Mouse (Mus musculus): ENCODE measurements around the gene C1qtnf7. TPM values are rescaled to one million over a fixed set of nuclear protein-coding genes. Genes with fewer than 3 reads are reported as not detected.

Gene C1qtnf7
- polyA plus RNA-seq, 1 experiment: 2.7 TPM

DNA sequence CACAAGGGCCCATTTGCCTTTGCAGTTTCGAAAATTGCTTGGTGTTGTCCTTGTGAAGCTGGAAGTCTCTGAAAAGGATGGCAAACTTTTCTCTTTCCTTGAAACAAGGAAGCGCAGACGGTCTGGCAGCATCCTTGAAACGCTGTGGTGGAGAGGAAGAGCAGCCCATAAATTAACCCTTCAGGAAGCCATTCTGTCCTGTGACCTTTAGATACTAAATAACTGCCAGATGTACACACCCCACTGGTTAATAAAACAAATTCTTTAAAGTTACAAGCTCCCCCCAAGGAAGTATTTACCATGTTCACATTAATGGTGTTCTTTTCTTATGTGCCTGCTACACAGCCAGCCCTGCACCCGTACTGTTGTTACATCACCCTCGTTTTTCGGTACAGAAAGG, 6.0 kb downstream of the C1qtnf7 start:
- no peaks in the 10 kb centered on the region for H3K4me1 ChIP-seq (ENCODE audit: control insufficient read depth, insufficient read depth, insufficient read length, low read length)
- no peak overlapping the region for H3K4me3 ChIP-seq (ENCODE audit: insufficient read depth, low read depth, low read length)
- no peak overlapping the region for H3K27ac ChIP-seq (replicated peaks; ENCODE audit: low read depth, low read length)

DNA sequence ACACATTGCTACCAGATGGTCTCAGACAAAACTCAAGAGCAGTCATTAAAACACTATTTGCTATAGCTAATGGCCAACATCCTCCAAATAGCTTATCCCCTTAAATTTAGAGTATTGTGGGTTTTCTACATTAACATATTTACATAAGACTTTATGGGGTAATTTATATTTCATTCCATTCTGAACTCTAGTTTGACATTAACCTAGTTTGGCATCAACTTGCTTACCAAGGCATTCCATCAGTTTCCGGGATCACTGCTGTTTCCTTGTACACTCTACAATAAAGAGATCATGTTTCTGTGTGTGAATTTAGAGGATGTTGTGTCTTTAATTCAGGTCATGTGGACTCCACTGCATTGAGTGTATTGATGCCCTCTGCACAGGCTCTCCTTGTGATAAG, 7.5 kb downstream of the C1qtnf7 start:
- no peak overlapping the region for H3K27ac ChIP-seq (replicated peaks; ENCODE audit: low read depth, low read length)
- no peaks in the 10 kb centered on the region for H3K4me1 ChIP-seq (ENCODE audit: control insufficient read depth, insufficient read depth, insufficient read length, low read length)
- H3K4me3 ChIP-seq (ENCODE audit: insufficient read depth, low read depth, low read length): no peak overlapping the region

DNA sequence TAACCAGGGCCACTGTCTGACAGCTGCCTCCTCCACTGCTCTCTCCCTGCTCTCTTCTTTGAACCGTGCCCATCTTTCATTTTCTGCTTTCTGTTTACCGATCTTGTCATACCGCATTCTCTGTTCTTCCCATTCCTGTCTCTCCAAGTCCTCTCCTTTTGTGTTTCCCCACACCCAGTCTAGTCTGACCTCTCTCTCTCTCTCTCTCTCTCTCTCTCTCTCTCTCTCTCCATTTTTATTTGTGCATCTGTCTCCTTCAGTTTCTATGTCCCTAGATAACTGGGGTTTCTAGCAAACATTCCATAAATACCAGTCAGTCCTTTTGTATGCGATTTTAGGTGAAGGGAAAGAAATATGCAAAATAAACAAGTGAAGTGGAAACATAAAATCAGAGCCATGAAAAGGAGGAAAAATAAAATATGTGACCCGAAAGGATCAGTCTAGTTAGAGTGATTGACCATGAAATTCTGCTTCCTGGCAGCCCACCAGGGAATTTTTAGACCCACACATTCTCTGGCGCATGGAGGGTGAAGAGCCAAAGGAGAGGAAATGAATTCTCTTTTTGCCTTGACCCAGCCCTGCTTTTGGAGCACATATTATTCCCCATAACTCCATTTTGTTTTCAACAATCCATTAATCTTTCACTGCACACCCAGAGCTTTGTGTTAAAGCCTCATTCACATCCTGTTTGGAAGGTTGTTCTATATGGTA, 11.7 kb downstream of the C1qtnf7 start:
- Histone ChIP-seq H3K4me3 (ENCODE audit: insufficient read depth, low read depth, low read length) (no peak overlapping the region), H3K4me1 (ENCODE audit: control insufficient read depth, insufficient read depth, insufficient read length, low read length) (no peaks in the 10 kb centered on the region), H3K27ac (replicated peaks; ENCODE audit: low read depth, low read length) (no peak overlapping the region)

DNA sequence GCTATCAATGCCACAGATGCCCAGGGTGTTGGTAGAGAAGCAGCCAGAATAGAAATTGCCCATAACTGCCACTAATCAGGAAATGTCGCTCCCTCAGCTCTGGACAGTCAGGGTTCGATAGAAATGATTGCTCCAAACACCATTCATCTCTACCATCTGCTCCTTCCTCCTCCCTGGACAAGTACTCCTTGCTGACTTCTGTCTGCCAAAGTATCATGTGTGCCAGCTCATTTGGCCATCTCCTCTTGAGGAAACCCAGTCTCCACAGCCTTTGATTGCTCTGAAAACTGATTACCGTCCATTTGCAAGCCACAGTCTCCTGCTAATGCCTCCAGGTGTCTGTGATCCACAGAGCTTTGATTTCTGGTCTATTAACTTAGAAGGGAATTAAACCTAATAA, 14.8 kb downstream of the C1qtnf7 start:
- Histone ChIP-seq H3K4me1 (ENCODE audit: control insufficient read depth, insufficient read depth, insufficient read length, low read length) (no peaks in the 10 kb centered on the region), H3K27ac (replicated peaks; ENCODE audit: low read depth, low read length) (no peak overlapping the region), H3K4me3 (ENCODE audit: insufficient read depth, low read depth, low read length) (no peak overlapping the region)

DNA sequence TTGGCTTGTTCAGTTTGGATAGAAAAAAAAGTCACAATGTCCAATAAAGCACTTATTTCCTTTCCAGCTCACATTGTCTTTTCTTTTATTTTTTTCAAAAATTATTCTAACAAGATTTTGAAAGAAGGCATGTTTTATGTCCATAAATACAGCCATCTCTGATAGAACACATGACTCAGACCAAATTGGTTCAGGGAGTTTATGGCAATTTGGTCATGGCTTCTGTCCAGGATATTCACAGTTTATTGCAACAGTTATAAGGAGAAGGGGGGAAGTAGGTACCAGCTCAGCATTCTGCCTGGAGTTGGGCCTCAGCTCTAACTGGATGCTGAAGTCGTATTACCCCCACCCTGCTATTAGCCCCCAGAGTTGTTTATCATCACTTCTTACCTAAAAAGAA, 15.5 kb downstream of the C1qtnf7 start:
- H3K27ac ChIP-seq (replicated peaks; ENCODE audit: low read depth, low read length): no peak overlapping the region
- H3K4me1 ChIP-seq (ENCODE audit: control insufficient read depth, insufficient read depth, insufficient read length, low read length): no peaks in the 10 kb centered on the region
- no peak overlapping the region for H3K4me3 ChIP-seq (ENCODE audit: insufficient read depth, low read depth, low read length)

DNA sequence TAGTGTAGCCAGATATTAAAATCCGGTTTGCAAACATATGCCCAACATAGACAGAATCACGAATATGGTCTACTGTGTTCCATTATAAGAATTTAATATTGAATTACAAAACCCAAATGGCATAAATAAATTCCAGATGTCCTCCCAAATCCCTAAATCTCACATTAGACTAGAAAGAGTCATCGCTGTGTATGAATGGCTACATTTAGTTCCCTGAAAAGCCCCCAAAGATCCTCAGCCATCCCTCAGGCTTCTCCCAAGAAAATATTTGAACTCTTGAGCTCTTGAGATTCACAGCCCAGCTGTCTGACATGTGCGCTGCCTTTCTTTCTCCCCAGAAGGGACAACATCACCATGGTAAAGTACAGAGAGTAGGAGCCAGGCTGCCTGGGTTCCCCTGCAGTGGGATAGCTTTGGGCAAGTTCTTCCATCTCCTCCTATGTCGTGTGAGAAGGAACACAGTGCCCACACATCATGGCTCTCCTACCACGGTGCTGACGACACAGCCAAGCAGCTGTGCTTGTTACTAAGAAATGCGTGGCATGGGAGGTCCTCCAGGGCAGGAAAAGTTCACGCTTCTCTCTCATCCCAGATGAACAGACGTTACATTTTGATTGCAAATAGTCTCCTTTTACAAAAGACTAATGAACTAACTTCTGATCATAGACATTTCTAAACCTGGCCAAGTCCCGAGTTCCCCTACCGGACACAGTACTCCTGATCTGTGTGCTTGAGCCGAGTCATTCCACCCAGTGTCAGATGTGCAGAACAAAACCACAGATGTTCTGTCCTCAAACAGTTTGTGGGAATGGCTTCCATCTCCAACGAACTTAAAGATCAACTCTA, 23.2 kb downstream of the C1qtnf7 start:
- Histone ChIP-seq H3K4me3 (ENCODE audit: insufficient read depth, low read depth, low read length) (no peak overlapping the region), H3K4me1 (ENCODE audit: control insufficient read depth, insufficient read depth, insufficient read length, low read length) (no peaks in the 10 kb centered on the region)

DNA sequence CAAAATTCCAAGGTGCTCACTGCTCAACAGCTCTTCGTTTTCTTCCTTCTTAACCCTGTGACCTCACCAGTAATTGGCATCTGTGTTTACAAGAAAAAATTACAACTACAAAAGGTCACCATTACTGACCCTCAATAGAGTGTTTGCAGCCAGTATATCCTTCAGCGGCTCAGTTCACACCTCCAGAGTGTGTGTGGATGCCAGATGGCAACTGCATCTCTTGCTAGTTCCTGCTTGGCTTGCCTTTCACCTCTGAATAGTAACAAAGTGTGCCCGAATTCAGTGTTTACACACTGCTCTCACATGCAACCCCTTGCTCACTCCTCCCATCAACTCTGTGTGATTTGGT, 23.8 kb downstream of the C1qtnf7 start:
- Histone ChIP-seq H3K4me3 (ENCODE audit: insufficient read depth, low read depth, low read length) (no peak overlapping the region), H3K4me1 (ENCODE audit: control insufficient read depth, insufficient read depth, insufficient read length, low read length) (no peaks in the 10 kb centered on the region), H3K27ac (replicated peaks; ENCODE audit: low read depth, low read length) (no peak overlapping the region)

More for the DNA sequence above, 23.2 kb downstream of the C1qtnf7 start:
- no peak overlapping the region for H3K27ac ChIP-seq (replicated peaks; ENCODE audit: low read depth, low read length)

DNA sequence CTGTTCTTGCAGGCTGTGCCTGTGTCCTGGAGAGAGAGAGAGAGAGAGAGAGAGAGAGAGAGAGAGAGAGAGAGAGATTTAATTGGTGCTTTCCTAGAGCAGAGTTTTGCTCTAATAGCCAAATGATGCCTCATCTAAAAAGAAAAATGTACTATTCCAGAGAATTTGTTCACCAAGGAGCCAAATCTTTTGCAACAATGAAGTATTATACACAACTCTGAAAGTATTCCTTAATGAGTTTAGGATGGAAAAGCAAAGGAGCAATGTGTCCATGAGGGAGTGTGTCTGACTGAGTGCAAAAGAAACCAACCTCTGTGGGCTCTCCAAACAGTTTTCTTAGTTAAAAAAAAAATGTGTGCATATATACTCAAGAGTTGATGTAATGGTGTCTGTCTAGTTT, 24.5 kb downstream of the C1qtnf7 start:
- no peaks in the 10 kb centered on the region for H3K4me1 ChIP-seq (ENCODE audit: control insufficient read depth, insufficient read depth, insufficient read length, low read length)
- H3K27ac ChIP-seq (replicated peaks; ENCODE audit: low read depth, low read length): no peak overlapping the region
- H3K4me3 ChIP-seq (ENCODE audit: insufficient read depth, low read depth, low read length): no peak overlapping the region

DNA sequence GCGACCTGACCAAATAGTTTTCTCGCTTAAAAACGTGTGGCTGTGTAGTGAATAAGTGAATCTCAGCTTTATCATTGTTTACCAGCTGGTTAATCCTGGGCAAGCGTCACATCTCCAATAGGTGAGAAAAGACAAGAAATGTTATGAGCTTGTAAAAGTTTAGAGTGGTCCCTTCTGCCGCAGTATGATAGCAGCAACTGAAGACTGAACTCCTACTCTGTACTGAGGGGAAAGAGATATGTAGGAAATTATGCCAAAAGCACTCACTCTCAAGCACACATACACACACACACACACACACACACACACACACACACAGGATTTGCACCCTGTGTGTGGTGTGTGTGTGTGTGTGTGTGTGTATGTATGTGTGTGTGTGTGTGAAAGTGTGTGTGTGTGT, 26.2 kb downstream of the C1qtnf7 start:
- H3K4me3 ChIP-seq (ENCODE audit: insufficient read depth, low read depth, low read length): no peak overlapping the region
- no peak overlapping the region for H3K27ac ChIP-seq (replicated peaks; ENCODE audit: low read depth, low read length)
- H3K4me1 ChIP-seq (ENCODE audit: control insufficient read depth, insufficient read depth, insufficient read length, low read length): no peaks in the 10 kb centered on the region

DNA sequence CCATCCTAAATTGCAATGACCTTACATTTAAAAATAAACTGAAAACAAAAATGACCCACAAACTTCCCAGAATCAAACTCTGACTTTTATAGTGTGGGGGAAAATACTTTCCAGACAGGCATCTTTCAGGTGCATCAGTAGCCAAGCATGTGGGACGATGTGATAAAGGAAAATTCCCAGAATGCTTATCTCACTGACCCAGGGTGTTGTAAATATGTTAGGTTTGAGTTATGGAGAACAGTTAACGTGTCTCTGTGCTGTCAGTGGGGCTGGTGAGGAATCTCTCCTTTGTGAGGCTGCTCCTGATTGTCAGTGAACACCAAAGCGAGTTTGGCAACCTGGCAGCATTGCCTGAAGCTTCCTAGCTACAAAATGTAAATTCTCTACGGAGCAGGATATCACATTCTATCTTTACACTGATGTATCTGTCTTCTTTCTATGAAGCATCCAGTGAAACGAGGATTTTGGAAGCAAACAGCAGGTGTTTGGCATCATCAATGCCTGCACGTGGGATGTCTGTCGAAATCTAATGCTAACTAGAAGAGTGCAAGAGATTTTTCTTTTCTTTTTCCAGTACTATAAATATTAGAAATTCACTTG, 27.0 kb downstream of the C1qtnf7 start:
- H3K4me1 ChIP-seq (ENCODE audit: control insufficient read depth, insufficient read depth, insufficient read length, low read length): no peaks in the 10 kb centered on the region
- H3K4me3 ChIP-seq (ENCODE audit: insufficient read depth, low read depth, low read length): no peak overlapping the region
- H3K27ac ChIP-seq (replicated peaks; ENCODE audit: low read depth, low read length): no peak overlapping the region

DNA sequence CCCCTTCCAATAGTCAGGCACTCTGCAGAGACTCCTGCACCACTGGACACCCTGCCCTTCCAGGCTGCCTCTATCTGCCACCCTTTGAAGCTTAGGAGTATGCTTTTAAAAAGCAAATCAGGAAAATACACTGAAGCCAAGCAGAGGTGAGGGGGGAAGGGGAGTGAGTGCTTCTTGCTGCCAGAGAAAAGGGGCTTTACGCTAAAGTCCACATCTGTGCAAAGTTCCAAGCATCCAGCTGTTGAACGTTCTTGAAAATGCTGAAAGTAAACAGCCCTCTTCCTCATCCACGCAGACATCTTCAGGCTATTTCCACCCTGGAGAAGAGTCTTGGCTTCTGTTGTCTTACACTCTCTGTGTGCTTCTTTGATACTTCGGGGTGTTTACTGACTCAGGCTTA, 34.6 kb downstream of the C1qtnf7 start:
- no peak overlapping the region for H3K4me3 ChIP-seq (ENCODE audit: insufficient read depth, low read depth, low read length)
- H3K27ac ChIP-seq (replicated peaks; ENCODE audit: low read depth, low read length): no peak overlapping the region
- H3K4me1 ChIP-seq (ENCODE audit: control insufficient read depth, insufficient read depth, insufficient read length, low read length): no peaks in the 10 kb centered on the region

DNA sequence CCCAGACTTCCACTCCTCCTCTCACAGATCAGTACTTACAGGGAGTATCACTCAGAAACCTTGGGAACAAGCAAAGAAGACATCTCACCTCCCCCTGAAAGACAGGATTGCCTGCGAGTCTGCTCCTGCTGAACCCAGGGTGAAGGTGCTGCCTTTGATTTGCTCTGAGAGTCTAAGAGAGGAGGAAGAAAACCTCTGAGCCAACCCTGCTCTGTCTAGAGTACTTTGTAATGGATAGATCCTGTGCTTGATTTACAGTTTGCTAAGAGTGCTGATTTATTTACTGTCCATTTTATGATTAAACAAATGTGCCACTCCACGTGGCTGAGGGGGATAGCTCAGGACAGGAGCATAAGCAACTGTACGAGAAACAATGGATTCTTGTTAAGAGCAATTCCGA, 35.1 kb downstream of the C1qtnf7 start:
- H3K4me1 ChIP-seq (ENCODE audit: control insufficient read depth, insufficient read depth, insufficient read length, low read length): no peaks in the 10 kb centered on the region
- no peak overlapping the region for H3K27ac ChIP-seq (replicated peaks; ENCODE audit: low read depth, low read length)
- no peak overlapping the region for H3K4me3 ChIP-seq (ENCODE audit: insufficient read depth, low read depth, low read length)

DNA sequence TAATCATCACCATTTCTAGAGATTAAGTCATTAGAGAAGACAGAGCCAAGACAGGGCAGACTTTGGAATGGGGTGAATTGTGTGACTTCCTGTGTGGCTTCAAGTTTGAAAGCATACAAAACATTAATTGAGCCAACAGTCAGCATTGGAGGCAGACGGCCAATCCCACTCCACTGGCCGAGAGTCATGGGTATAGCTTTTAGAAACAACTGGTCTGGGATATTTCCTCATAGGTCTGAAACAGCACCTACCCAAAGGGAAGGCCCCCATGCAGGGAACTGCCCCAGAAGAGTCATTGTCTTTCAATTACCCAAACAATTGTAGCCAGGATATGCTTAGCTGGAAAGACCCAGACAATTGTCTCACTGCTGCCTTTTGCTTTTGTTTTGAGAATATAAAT, 39.5 kb downstream of the C1qtnf7 start:
- no peaks in the 10 kb centered on the region for H3K4me1 ChIP-seq (ENCODE audit: control insufficient read depth, insufficient read depth, insufficient read length, low read length)
- no peak overlapping the region for H3K4me3 ChIP-seq (ENCODE audit: insufficient read depth, low read depth, low read length)
- no peak overlapping the region for H3K27ac ChIP-seq (replicated peaks; ENCODE audit: low read depth, low read length)

DNA sequence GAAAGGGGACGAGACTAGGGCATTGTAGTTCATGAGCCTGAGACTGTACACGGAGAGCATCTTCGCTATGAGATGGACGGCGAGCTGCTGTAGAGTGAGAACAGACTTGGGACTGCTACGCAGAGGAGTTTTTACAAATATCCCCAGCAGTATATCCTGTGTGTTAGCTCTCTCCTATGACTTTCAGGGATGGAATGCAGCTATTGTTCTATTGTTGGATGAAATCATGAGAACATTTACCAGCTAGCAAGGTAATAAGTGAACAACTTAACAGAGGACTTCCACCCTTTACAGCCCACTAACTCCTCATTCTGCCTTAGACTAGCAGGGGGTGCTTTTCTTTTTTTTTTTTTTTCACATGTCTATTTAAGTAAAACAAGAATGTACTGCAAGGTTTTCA, 40.1 kb downstream of the C1qtnf7 start:
- H3K4me3 ChIP-seq (ENCODE audit: insufficient read depth, low read depth, low read length): no peak overlapping the region
- H3K4me1 ChIP-seq (ENCODE audit: control insufficient read depth, insufficient read depth, insufficient read length, low read length): no peaks in the 10 kb centered on the region
- no peak overlapping the region for H3K27ac ChIP-seq (replicated peaks; ENCODE audit: low read depth, low read length)

DNA sequence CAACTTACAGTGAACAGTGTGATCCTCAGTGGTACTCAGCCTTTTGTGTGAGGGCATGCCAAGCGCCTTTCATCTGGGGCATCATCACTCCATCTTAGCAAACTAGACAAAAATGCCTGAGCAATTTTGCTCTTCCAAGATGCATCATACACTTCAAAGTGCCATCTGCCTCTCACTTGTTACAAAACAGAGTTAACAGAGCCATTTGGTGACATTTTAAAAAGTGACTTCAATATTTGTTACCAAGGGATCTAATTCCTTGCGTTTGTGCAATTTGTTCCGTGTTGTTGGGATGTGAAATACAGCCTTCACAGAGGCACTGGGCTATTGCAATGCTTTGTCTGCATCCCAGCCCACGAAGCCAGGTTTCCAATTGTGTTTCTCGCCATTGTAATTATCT, 42.1 kb downstream of the C1qtnf7 start:
- H3K4me3 ChIP-seq (ENCODE audit: insufficient read depth, low read depth, low read length): no peak overlapping the region
- no peaks in the 10 kb centered on the region for H3K4me1 ChIP-seq (ENCODE audit: control insufficient read depth, insufficient read depth, insufficient read length, low read length)
- H3K27ac ChIP-seq (replicated peaks; ENCODE audit: low read depth, low read length): no peak overlapping the region
